Mouse (Mus musculus): ENCODE measurements around the gene Mug2. TPM values are rescaled to one million over a fixed set of nuclear protein-coding genes. Genes with fewer than 3 reads are reported as not detected.
"Not testable (repeated sequence)": the region's sequence is repeated elsewhere in the genome, so short reads cannot be mapped to it uniquely, and the experiment has no call there.

Gene Mug2
- polyA plus RNA-seq (2015; fragmentation: Nextera tagmentation; extraction: Ambion mirVana) = not detected in 2 replicates

GRCm38 (mm10) chr6:122006461-122006860 is at the start of gene Mug2:
Gene Mug2, plus strand, starts transcription at chr6:122006761.
- H3K4me3 ChIP-seq (replicated peaks); H3K4me2 ChIP-seq (replicated peaks); H3K9me3 ChIP-seq (replicated peaks); H3K36me3 ChIP-seq; ATAC-seq (ENCODE audit: insufficient number of reproducible peaks, low FRiP score, low TSS enrichment, low read depth); H3K9ac ChIP-seq; H3K4me1 ChIP-seq; H3K27ac ChIP-seq (replicated peaks); H3K27me3 ChIP-seq: not testable (repeated sequence)
- WGBS = no CpG with 5 or more reads among the region's 3 CpGs

- not testable (repeated sequence) for H3K9me3 ChIP-seq (replicated peaks); ATAC-seq (ENCODE audit: insufficient number of reproducible peaks, low FRiP score, low TSS enrichment, low read depth); H3K9ac ChIP-seq; H3K4me1 ChIP-seq; H3K36me3 ChIP-seq; H3K27me3 ChIP-seq; H3K27ac ChIP-seq (replicated peaks); H3K4me2 ChIP-seq (replicated peaks); H3K4me3 ChIP-seq (replicated peaks)
- 89% methylated on average over 16 of the region's 16 CpGs for whole genome bisulfite sequencing
Observed at GRCm38 (mm10) chr6:121957803-121958349, 48.7 kb upstream of the Mug2 start.

- Histone ChIP-seq H3K9me3 (replicated peaks) (no peaks in the 10 kb centered on the region), H3K36me3 (no peaks in the 10 kb centered on the region), H3K4me2 (replicated peaks) (no peak overlapping the region), H3K9ac (no peak overlapping the region), H3K4me3 (replicated peaks) (no peak overlapping the region), H3K27me3 (no peaks in the 10 kb centered on the region), H3K4me1 (no peaks in the 10 kb centered on the region), H3K27ac (replicated peaks) (no peak overlapping the region)
- 75% methylated on average over 7 of the region's 7 CpGs for WGBS
- ATAC-seq (ENCODE audit: insufficient number of reproducible peaks, low FRiP score, low TSS enrichment, low read depth) = no peak
Observed at GRCm38 (mm10) chr6:121975701-121976100, 30.9 kb upstream of the Mug2 start.

- Histone ChIP-seq H3K9me3 (replicated peaks) (no peaks in the 10 kb centered on the region), H3K27me3 (no peaks in the 10 kb centered on the region), H3K27ac (replicated peaks) (no peak overlapping the region), H3K4me2 (replicated peaks) (no peak overlapping the region), H3K36me3 (no peaks in the 10 kb centered on the region), H3K4me1 (no peaks in the 10 kb centered on the region), H3K4me3 (replicated peaks) (no peak overlapping the region), H3K9ac (no peak overlapping the region)
- ATAC-seq (ENCODE audit: insufficient number of reproducible peaks, low FRiP score, low TSS enrichment, low read depth) = no peak
- 82% methylated on average over 4 of the region's 4 CpGs for WGBS
Observed at GRCm38 (mm10) chr6:122100904-122101303, 94.3 kb downstream of the Mug2 start.

GRCm38 (mm10) chr6:122101671-122102070 is 95.1 kb downstream of the Mug2 start:
- no peak for ATAC-seq (ENCODE audit: insufficient number of reproducible peaks, low FRiP score, low TSS enrichment, low read depth)
- no peaks in the 10 kb centered on the region for H3K27me3 ChIP-seq
- WGBS = 50% methylated on average over 1 of the region's 1 CpGs
- no peak overlapping the region for H3K4me3 ChIP-seq (replicated peaks)
- H3K27ac ChIP-seq (replicated peaks) = no peak overlapping the region
- H3K9me3 ChIP-seq (replicated peaks) = no peaks in the 10 kb centered on the region
- H3K36me3 ChIP-seq = no peaks in the 10 kb centered on the region
- no peaks in the 10 kb centered on the region for H3K4me1 ChIP-seq
- no peak overlapping the region for H3K4me2 ChIP-seq (replicated peaks)
- no peak overlapping the region for H3K9ac ChIP-seq

- 92% methylated on average over 24 of the region's 24 CpGs for WGBS
- Histone ChIP-seq H3K4me2 (replicated peaks) (no peak overlapping the region), H3K4me3 (replicated peaks) (no peak overlapping the region), H3K9me3 (replicated peaks) (0 out of 2 replicates have a peak, but pooled peaks cover 5% of the 10 kb centered on the region), H3K27me3 (no peaks in the 10 kb centered on the region), H3K27ac (replicated peaks) (no peak overlapping the region), H3K36me3 (no peaks in the 10 kb centered on the region), H3K9ac (no peak overlapping the region), H3K4me1 (no peaks in the 10 kb centered on the region)
- 0 out of 2 replicates have a peak, but pooled peaks have one; percentile 24 for ATAC-seq (ENCODE audit: insufficient number of reproducible peaks, low FRiP score, low TSS enrichment, low read depth)
Observed at GRCm38 (mm10) chr6:122116963-122117362, 110.4 kb downstream of the Mug2 start.

GRCm38 (mm10) chr6:122129521-122129920 is 123.0 kb downstream of the Mug2 start:
- no peak overlapping the region for H3K4me2 ChIP-seq (replicated peaks)
- no peaks in the 10 kb centered on the region for H3K9me3 ChIP-seq (replicated peaks)
- H3K27ac ChIP-seq (replicated peaks) = no peak overlapping the region
- H3K4me1 ChIP-seq = no peaks in the 10 kb centered on the region
- no peak overlapping the region for H3K4me3 ChIP-seq (replicated peaks)
- WGBS = 54% methylated on average over 2 of the region's 2 CpGs
- ATAC-seq (ENCODE audit: insufficient number of reproducible peaks, low FRiP score, low TSS enrichment, low read depth) = no peak
- H3K36me3 ChIP-seq = no peaks in the 10 kb centered on the region
- H3K9ac ChIP-seq = no peak overlapping the region
- H3K27me3 ChIP-seq = no peaks in the 10 kb centered on the region

Other genes with a start within 250 kb of the Mug2 start
- gene Mug1, start 168.2 kb upstream of the Mug2 start, polyA plus RNA-seq (2015; fragmentation: Nextera tagmentation; extraction: Ambion mirVana) = not detected in 2 replicates

All from embryonic facial prominence, embryonic 15.5 days (tissue).